Mouse (Mus musculus): ENCODE measurements at regions not wholly inside any gene's neighbourhood (a gene's known extent, or its start where the extent isn't known, plus 50 kb on each side); places are given as distances from the start of the nearest gene placed in this dataset.

DNA sequence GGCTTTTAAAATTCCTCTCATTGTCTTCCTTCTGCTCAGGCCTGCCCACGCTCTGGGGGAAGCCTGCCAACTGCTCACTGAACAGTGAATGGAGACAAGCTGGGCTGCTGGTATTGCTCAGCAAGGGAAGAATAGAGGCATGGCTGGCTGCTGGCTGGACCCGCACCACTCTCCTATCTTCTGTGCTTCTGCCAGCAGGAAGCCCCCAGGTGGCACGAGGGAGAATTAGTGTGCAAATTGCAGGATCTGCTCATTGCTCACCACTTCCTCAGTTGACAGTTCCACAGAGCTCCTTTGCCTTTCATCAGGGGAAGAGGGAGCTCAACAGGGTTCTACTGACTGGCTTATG, 209.9 kb upstream of the Tet2 start:
- TF ChIP-seq CTCF (IDR thresholded peaks at IDR 0.05; ENCODE audit: control insufficient read depth, insufficient read depth, low read length) (no peak), POLR2A (IDR thresholded peaks at IDR 0.05; ENCODE audit: borderline replicate concordance, control insufficient read depth, low read depth, low read length) (no peak)

All from bone marrow, adult 2 months (tissue).